ENCODE assay signal across 9 mouse cellular contexts in the genomic region with DNA sequence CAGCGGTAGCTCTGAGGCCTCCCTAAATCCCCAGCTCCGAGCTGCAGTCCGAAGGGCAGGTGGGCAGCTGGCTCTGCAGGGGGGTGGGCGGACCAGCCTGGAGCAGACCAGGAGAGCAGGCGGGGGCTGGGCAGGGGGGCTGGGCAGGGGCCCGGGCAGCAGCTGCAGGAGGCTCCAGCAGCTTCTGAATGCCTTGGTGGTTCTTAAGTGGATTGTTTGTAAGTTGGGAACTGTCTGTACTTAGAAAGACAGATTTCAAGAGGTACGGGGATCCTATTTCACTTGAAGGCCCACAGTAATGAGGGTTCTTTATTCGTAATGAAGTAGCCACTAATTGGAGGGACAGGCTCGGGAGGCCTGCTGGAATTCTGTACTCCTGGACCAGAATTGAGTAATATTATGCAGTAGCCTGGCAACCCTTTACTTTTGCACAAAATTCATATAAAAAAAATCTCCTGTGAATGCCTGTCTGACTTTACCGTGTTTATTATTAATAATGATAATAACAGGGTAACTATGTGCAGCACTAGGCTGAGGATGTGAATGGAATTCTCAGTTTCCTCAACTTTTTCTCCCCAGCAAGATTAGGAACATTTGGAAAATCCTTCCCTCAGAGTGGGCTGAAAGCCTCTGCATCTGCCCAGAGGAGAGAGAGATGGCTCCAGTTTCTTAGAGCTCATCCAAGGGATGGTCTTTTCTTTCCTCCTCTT.
DNase-seq lines count a peak whose midpoint lies in the region; ATAC-seq and TF ChIP-seq lines count a peak whose summit lies in the region.
"Had no signal": no experiment of that assay in that cellular context is flagged by ENCODE, and none has a peak within 500 bp of the region (broad histone marks: within the 10 kb centered on the region; RNA-seq: fewer than 3 reads in every experiment).

No protein-coding gene starts in this region.

- no peaks in the 10 kb centered on the region for H3K4me1 ChIP-seq in liver, embryonic 11.5 days (replicated peaks; ENCODE audit: control insufficient read depth, insufficient read depth, low read length)
- peaks cover 3% of the 10 kb centered on the region; the same call in 1 of the 2 replicates for H3K4me1 ChIP-seq in liver, postnatal 0 days (ENCODE audit: insufficient read depth)
- peaks cover 9% of the 10 kb centered on the region for H3K4me1 ChIP-seq in embryonic facial prominence, embryonic 15.5 days
- H3K4me1 ChIP-seq in hindbrain, embryonic 16.5 days (ENCODE audit: control insufficient read depth, insufficient read depth, low read depth, low read length), result no peaks in the 10 kb centered on the region
- H3K4me1 ChIP-seq in neural tube, embryonic 14.5 days (ENCODE audit: control insufficient read depth, insufficient read depth, low read length), result no peaks in the 10 kb centered on the region

- intact Hi-C loops in gastrocnemius, postnatal 14 days (cut with DNase I; ENCODE audit: low total_unique reads), result no loop called here

- WGBS in liver, embryonic 11.5 days, result 53% methylated on average over 10 of the region's 10 CpGs
- 68% methylated on average over 10 of the region's 10 CpGs for WGBS in liver, postnatal 0 days (ENCODE audit: insufficient replicate concordance)
- WGBS in embryonic facial prominence, embryonic 15.5 days, result 23% methylated on average over 10 of the region's 10 CpGs
- WGBS in hindbrain, embryonic 16.5 days, result 16% methylated on average over 10 of the region's 10 CpGs
- 17% methylated on average over 10 of the region's 10 CpGs for WGBS in neural tube, embryonic 14.5 days

- H3K4me3 ChIP-seq in liver, embryonic 11.5 days (ENCODE audit: low read depth, low read length), result no peak overlapping the region
- H3K4me3 ChIP-seq in liver, postnatal 0 days (ENCODE audit: low read depth, low read length), result no peak overlapping the region
- no peak overlapping the region for H3K4me3 ChIP-seq in embryonic facial prominence, embryonic 15.5 days (replicated peaks)
- no peak overlapping the region for H3K4me3 ChIP-seq in hindbrain, embryonic 16.5 days (ENCODE audit: low read length)
- H3K4me3 ChIP-seq in neural tube, embryonic 14.5 days (ENCODE audit: low read depth, low read length), result no peak overlapping the region
- H3K4me3 ChIP-seq: heart, embryonic 15.5 days had no signal

- no peaks in the 10 kb centered on the region for H3K36me3 ChIP-seq in liver, embryonic 11.5 days (ENCODE audit: control insufficient read depth, insufficient read depth, low read length)
- no peaks in the 10 kb centered on the region for H3K36me3 ChIP-seq in liver, postnatal 0 days (replicated peaks; ENCODE audit: insufficient read depth, low read length)
- H3K36me3 ChIP-seq in embryonic facial prominence, embryonic 15.5 days, result no peaks in the 10 kb centered on the region
- H3K36me3 ChIP-seq in hindbrain, embryonic 16.5 days (ENCODE audit: control insufficient read depth, insufficient read depth, low read length), result no peaks in the 10 kb centered on the region
- H3K36me3 ChIP-seq in neural tube, embryonic 14.5 days (ENCODE audit: control insufficient read depth, insufficient read depth, low read length), result no peaks in the 10 kb centered on the region
- H3K36me3 ChIP-seq: heart, embryonic 15.5 days had no signal

- DNase-seq in liver, embryonic 11.5 days (ENCODE audit: low spot score), result no peak
- DNase-seq in liver, postnatal 0 days, result no peak
- no peak for DNase-seq in adrenal gland, postnatal 10 days
- DNase-seq in gastrocnemius, postnatal 14 days, result no peak
- no peak for DNase-seq in lung, postnatal 36 days

- 0 out of 2 replicates have a peak, but pooled peaks have one; percentile 51 for ATAC-seq in liver, embryonic 11.5 days (replicated peaks; ENCODE audit: low FRiP score)
- ATAC-seq in liver, postnatal 0 days, result no peak
- ATAC-seq in embryonic facial prominence, embryonic 15.5 days (ENCODE audit: insufficient number of reproducible peaks, low FRiP score, low TSS enrichment, low read depth), result peak; percentile 79
- peak; percentile 64 for ATAC-seq in hindbrain, embryonic 16.5 days
- ATAC-seq in neural tube, embryonic 14.5 days (ENCODE audit: low read depth), result peak; percentile 69; the same call in 1 of the 2 replicates

- no peak for TF ChIP-seq CTCF in liver, postnatal 0 days (IDR thresholded peaks at IDR 0.05; ENCODE audit: low read depth)

- no peaks in the 10 kb centered on the region for H3K9me3 ChIP-seq in liver, embryonic 11.5 days (ENCODE audit: control insufficient read depth, low read length)
- H3K9me3 ChIP-seq in liver, postnatal 0 days (ENCODE audit: low read length), result no peaks in the 10 kb centered on the region
- no peaks in the 10 kb centered on the region for H3K9me3 ChIP-seq in embryonic facial prominence, embryonic 15.5 days (replicated peaks)
- H3K9me3 ChIP-seq in hindbrain, embryonic 16.5 days (ENCODE audit: control insufficient read depth, low read length), result no peaks in the 10 kb centered on the region
- no peaks in the 10 kb centered on the region for H3K9me3 ChIP-seq in neural tube, embryonic 14.5 days (ENCODE audit: control insufficient read depth, low read length)
- H3K9me3 ChIP-seq: heart, embryonic 15.5 days had no signal

- no peak overlapping the region for H3K9ac ChIP-seq in liver, embryonic 11.5 days (ENCODE audit: low read depth, low read length)
- no peak overlapping the region for H3K9ac ChIP-seq in liver, postnatal 0 days (replicated peaks)
- H3K9ac ChIP-seq in embryonic facial prominence, embryonic 15.5 days, result no peak overlapping the region
- no peak overlapping the region for H3K9ac ChIP-seq in hindbrain, embryonic 16.5 days (ENCODE audit: low read depth, low read length)
- no peak overlapping the region for H3K9ac ChIP-seq in neural tube, embryonic 14.5 days (replicated peaks; ENCODE audit: low read depth, low read length)
- H3K9ac ChIP-seq: heart, embryonic 15.5 days had no signal

- peak overlapping the region; percentile 2; the same call in 1 of the 2 replicates for H3K27ac ChIP-seq in liver, embryonic 11.5 days (ENCODE audit: low read depth, low read length)
- no peak overlapping the region for H3K27ac ChIP-seq in liver, postnatal 0 days (ENCODE audit: low read depth)
- H3K27ac ChIP-seq in embryonic facial prominence, embryonic 15.5 days (replicated peaks), result peak overlapping the region; percentile 52
- H3K27ac ChIP-seq in hindbrain, embryonic 16.5 days (ENCODE audit: low read depth, low read length), result no peak overlapping the region
- H3K27ac ChIP-seq in neural tube, embryonic 14.5 days (ENCODE audit: low read depth, low read length), result no peak overlapping the region
- H3K27ac ChIP-seq: heart, embryonic 15.5 days had no signal

- H3K4me2 ChIP-seq in liver, embryonic 11.5 days, result no peak overlapping the region
- no peak overlapping the region for H3K4me2 ChIP-seq in liver, postnatal 0 days (ENCODE audit: low read depth, low read length)
- H3K4me2 ChIP-seq in embryonic facial prominence, embryonic 15.5 days (replicated peaks), result no peak overlapping the region
- H3K4me2 ChIP-seq in hindbrain, embryonic 16.5 days (ENCODE audit: low read length), result no peak overlapping the region
- H3K4me2 ChIP-seq in neural tube, embryonic 14.5 days (ENCODE audit: low read depth, low read length), result no peak overlapping the region
- H3K4me2 ChIP-seq: heart, embryonic 15.5 days had no signal

- TF ChIP-seq EP300 in liver, postnatal 0 days (IDR thresholded peaks at IDR 0.05; ENCODE audit: low read depth), result no peak

- H3K27me3 ChIP-seq in liver, embryonic 11.5 days (replicated peaks; ENCODE audit: control insufficient read depth, insufficient read depth, low read length), result no peaks in the 10 kb centered on the region
- no peaks in the 10 kb centered on the region for H3K27me3 ChIP-seq in liver, postnatal 0 days (ENCODE audit: insufficient read depth, low read length)
- H3K27me3 ChIP-seq in embryonic facial prominence, embryonic 15.5 days, result no peaks in the 10 kb centered on the region
- H3K27me3 ChIP-seq in hindbrain, embryonic 16.5 days (replicated peaks; ENCODE audit: control insufficient read depth, insufficient read depth, low read length), result no peaks in the 10 kb centered on the region
- no peaks in the 10 kb centered on the region for H3K27me3 ChIP-seq in neural tube, embryonic 14.5 days (ENCODE audit: control insufficient read depth, insufficient read depth, low read length)
- H3K27me3 ChIP-seq: heart, embryonic 15.5 days had no signal

Comparison
In these comparisons a context has a peak if more than half of its experiments do, and no peak if none do; other contexts are left out.
1. H3K27ac ChIP-seq: peak in liver, embryonic 11.5 days (single experiment) and embryonic facial prominence, embryonic 15.5 days (single experiment); none in liver, postnatal 0 days (single experiment), hindbrain, embryonic 16.5 days (single experiment) and neural tube, embryonic 14.5 days (single experiment).